Mouse (Mus musculus): ENCODE measurements at regions not wholly inside any gene's neighbourhood (a gene's known extent, or its start where the extent isn't known, plus 50 kb on each side); places are given as distances from the start of the nearest gene placed in this dataset.

DNA sequence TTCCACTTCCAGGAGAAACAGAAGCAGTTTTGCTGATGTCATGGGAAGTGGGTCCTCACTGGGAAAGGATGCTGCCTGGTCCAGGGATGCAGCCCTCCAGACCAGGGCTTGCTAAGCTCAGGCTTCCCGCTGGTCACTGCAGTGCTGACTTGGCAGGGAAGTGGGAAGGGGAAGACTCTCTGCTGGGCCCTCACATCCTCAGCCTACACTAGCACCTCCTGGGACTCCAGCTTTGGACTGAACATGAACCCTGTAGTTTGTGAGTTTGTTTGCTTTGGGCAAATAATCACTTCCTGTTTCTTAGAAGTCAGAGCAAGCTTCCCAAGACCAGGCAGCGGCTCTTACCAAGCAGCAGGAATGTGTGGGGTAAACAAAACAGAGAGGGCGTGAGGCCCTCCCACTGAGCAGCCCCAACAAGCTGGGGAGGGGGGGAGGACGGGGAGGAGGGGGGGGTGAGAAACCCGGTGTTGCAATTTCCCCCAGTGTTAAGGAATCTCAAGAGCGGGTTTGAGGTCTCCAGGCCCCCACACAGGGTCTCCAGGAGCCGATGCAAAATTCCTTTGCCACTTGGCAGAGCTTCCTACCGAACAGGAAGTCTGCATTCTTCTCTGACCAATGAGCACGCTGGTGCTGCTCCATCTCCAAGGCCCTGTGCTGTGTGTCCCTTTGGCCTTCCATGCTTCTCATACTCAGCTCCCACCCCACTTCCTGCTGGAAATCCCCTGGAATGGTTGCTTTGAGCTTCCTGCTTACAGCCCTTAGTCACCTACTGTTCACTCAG lies 367.7 kb upstream of the Smim15 start:
- peak; percentile 66 for DNase-seq (ENCODE audit: low read depth, low spot score)
- POLR2A ChIA-PET, result interaction anchor here (0.5 to 1.2 kb wide), 2 partner anchors 23 to 32 kb away, joined by 4 to 5 read pairs; no protein-coding TSS in a partner anchor
- CTCF ChIA-PET, result interaction anchor here (1.3 kb wide), 1 partner anchor 68 kb away, joined by 4 read pairs; no protein-coding TSS in a partner anchor

GRCm38 (mm10) chr13:107672166-107672565 lies 372.1 kb upstream of the Smim15 start:
- ATAC-seq, result no peak
- no peak for DNase-seq (ENCODE audit: low read depth, low spot score)
- CTCF ChIA-PET, result no interaction called here
- POLR2A ChIA-PET, result no interaction called here
- no peaks in the 10 kb centered on the region for H3K27me3 ChIP-seq
- in situ Hi-C loops (cut with MboI; ENCODE audit: low pct_unique_long_range_greater_than_20kb), result no loop called here
- TF ChIP-seq CTCF (IDR thresholded peaks at IDR 0.05), result no peak

More for the DNA sequence above, 367.7 kb upstream of the Smim15 start:
- peak; percentile 91 for ATAC-seq
- in situ Hi-C loops (cut with MboI; ENCODE audit: low pct_unique_long_range_greater_than_20kb), result loop anchor here (25.0 kb wide), 1 partner anchor 214 kb away; no protein-coding TSS in a partner anchor
- H3K27me3 ChIP-seq, result no peaks in the 10 kb centered on the region
- TF ChIP-seq CTCF (IDR thresholded peaks at IDR 0.05), result no peak

DNA sequence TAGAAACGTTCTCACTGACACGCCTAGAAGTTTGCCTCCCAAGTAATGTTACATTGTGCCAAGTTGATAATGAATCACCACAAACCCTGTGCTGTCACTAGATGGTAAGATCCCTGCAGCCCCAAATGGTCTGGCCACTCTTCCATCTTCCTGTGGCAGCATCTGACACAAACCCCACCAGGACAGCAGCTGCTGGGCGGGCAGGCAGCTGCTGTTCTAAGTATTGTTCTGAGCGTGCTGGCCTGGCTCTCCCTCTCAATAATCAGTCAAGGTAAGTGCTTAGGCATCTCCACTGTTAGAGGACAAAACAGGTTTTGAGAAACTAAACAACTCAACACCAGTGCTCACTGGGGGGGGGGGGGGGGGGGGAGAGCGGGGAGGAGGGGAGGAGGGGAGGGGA lies 375.7 kb upstream of the Smim15 start:
- POLR2A ChIA-PET, result no interaction called here
- ATAC-seq (no peak), DNase-seq (ENCODE audit: low read depth, low spot score) (no peak)
- no peak for TF ChIP-seq CTCF (IDR thresholded peaks at IDR 0.05)
- in situ Hi-C loops (cut with MboI; ENCODE audit: low pct_unique_long_range_greater_than_20kb), result no loop called here
- H3K27me3 ChIP-seq, result no peaks in the 10 kb centered on the region
- CTCF ChIA-PET, result no interaction called here

- ChIA-PET CTCF (interaction anchor here (1.4 kb wide), 1 partner anchor 18 kb away, joined by 3 read pairs; no protein-coding TSS in a partner anchor), POLR2A (no interaction called here)
- in situ Hi-C loops (cut with MboI; ENCODE audit: low pct_unique_long_range_greater_than_20kb), result no loop called here
- no peaks in the 10 kb centered on the region for H3K27me3 ChIP-seq
- DNase-seq (ENCODE audit: low read depth, low spot score) (no peak), ATAC-seq (no peak)
- no peak for TF ChIP-seq CTCF (IDR thresholded peaks at IDR 0.05)
Observed at GRCm38 (mm10) chr13:107665775-107666174, 378.5 kb upstream of the Smim15 start.

GRCm38 (mm10) chr13:107664197-107664596 lies 380.0 kb upstream of the Smim15 start:
- no peak for TF ChIP-seq CTCF (IDR thresholded peaks at IDR 0.05)
- DNase-seq (ENCODE audit: low read depth, low spot score) (no peak), ATAC-seq (no peak)
- no peaks in the 10 kb centered on the region for H3K27me3 ChIP-seq
- ChIA-PET CTCF (no interaction called here), POLR2A (no interaction called here)
- in situ Hi-C loops (cut with MboI; ENCODE audit: low pct_unique_long_range_greater_than_20kb), result no loop called here

GRCm38 (mm10) chr13:107663745-107664144 lies 380.5 kb upstream of the Smim15 start:
- ATAC-seq, result no peak
- POLR2A ChIA-PET, result no interaction called here
- CTCF ChIA-PET, result no interaction called here
- no peaks in the 10 kb centered on the region for H3K27me3 ChIP-seq
- no peak for DNase-seq (ENCODE audit: low read depth, low spot score)
- TF ChIP-seq CTCF (IDR thresholded peaks at IDR 0.05), result no peak
- in situ Hi-C loops (cut with MboI; ENCODE audit: low pct_unique_long_range_greater_than_20kb), result no loop called here

DNA sequence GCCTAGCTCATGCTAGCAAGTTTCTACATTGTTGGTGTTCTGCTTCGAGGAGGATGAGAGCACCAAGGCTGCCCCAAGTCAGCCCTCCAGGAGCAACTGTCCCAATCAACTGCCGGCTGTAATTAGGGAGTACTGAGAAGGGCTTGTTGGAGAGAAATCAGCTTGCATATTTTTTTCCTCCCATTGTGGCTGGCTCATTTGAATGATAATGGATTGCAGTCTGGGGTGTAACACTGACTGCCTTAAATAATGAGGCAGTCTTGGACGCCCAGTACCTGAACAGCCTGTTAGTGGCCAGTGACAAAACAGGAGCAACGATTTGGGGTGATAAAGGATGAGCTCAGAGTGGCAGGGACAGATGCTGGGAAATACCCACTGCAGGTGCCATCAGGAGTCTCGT lies 382.8 kb upstream of the Smim15 start:
- DNase-seq (ENCODE audit: low read depth, low spot score), result no peak
- TF ChIP-seq CTCF (IDR thresholded peaks at IDR 0.05), result no peak
- ChIA-PET CTCF (no interaction called here), POLR2A (no interaction called here)
- ATAC-seq, result no peak
- in situ Hi-C loops (cut with MboI; ENCODE audit: low pct_unique_long_range_greater_than_20kb), result no loop called here
- no peaks in the 10 kb centered on the region for H3K27me3 ChIP-seq

GRCm38 (mm10) chr13:107645865-107646645 lies 398.2 kb upstream of the Smim15 start:
- POLR2A ChIA-PET, result no interaction called here
- TF ChIP-seq CTCF (IDR thresholded peaks at IDR 0.05), result no peak
- no peak for DNase-seq (ENCODE audit: low read depth, low spot score)
- no peaks in the 10 kb centered on the region for H3K27me3 ChIP-seq
- in situ Hi-C loops (cut with MboI; ENCODE audit: low pct_unique_long_range_greater_than_20kb), result no loop called here
- CTCF ChIA-PET, result no interaction called here
- ATAC-seq, result no peak

GRCm38 (mm10) chr13:107645121-107645864 lies 399.0 kb upstream of the Smim15 start:
- in situ Hi-C loops (cut with MboI; ENCODE audit: low pct_unique_long_range_greater_than_20kb), result no loop called here
- CTCF ChIA-PET, result no interaction called here
- no peak for TF ChIP-seq CTCF (IDR thresholded peaks at IDR 0.05)
- ATAC-seq (no peak), DNase-seq (ENCODE audit: low read depth, low spot score) (no peak)
- no peaks in the 10 kb centered on the region for H3K27me3 ChIP-seq
- POLR2A ChIA-PET, result no interaction called here

DNA sequence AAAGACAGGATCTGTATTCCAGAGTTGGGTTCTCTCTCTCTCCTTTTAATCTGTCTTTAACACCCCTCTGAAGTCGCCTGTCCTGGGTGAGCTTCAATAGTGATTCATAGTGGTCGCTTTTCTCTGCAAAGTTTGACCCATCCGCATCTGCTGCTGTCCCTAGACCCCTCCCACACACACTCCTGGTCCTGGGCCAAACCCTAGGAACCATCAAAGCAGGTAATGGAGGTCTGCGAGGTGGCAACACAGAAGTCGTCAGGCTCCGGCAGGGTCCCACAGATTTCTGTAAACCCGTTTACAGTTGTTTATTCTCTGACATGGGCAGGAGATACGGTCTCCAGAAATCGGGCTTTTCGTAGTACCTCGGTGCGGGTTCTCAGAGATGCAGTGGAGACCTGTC lies 399.5 kb upstream of the Smim15 start:
- no peak for TF ChIP-seq CTCF (IDR thresholded peaks at IDR 0.05)
- in situ Hi-C loops (cut with MboI; ENCODE audit: low pct_unique_long_range_greater_than_20kb), result no loop called here
- H3K27me3 ChIP-seq, result no peaks in the 10 kb centered on the region
- ATAC-seq (no peak), DNase-seq (ENCODE audit: low read depth, low spot score) (no peak)
- ChIA-PET POLR2A (no interaction called here), CTCF (no interaction called here)
